Mouse (Mus musculus) R1 (cell line): ENCODE measurements around the gene Focad.

Experiments
- DNase-seq: peaks from one replicate; pipeline ENCODE4 v3.0.0-alpha.2; 2018; ENCODE audit warnings: low read depth, low spot score

Focad gene

GRCm38 (mm10) chr4:88155490-88156160 lies 61.2 kb downstream of the Focad start:
- no peak for DNase-seq

- no peak for DNase-seq
Observed at GRCm38 (mm10) chr4:88156961-88157360, 62.5 kb downstream of the Focad start.

GRCm38 (mm10) chr4:88157644-88158043 lies 63.2 kb downstream of the Focad start:
- DNase-seq = no peak

GRCm38 (mm10) chr4:88159256-88159655 lies 64.8 kb downstream of the Focad start:
- DNase-seq = no peak

- DNase-seq = no peak
Observed at GRCm38 (mm10) chr4:88159700-88160099, 65.3 kb downstream of the Focad start.

- no peak for DNase-seq
Observed at GRCm38 (mm10) chr4:88163511-88164247, 69.2 kb downstream of the Focad start.

GRCm38 (mm10) chr4:88167008-88167862 lies 72.8 kb downstream of the Focad start:
- DNase-seq = no peak

GRCm38 (mm10) chr4:88175058-88175974 lies 80.9 kb downstream of the Focad start:
- DNase-seq = no peak

GRCm38 (mm10) chr4:88179296-88179695 lies 84.9 kb downstream of the Focad start:
- no peak for DNase-seq

GRCm38 (mm10) chr4:88184293-88184692 lies 89.9 kb downstream of the Focad start:
- no peak for DNase-seq

GRCm38 (mm10) chr4:88185872-88186426 lies 91.5 kb downstream of the Focad start:
- DNase-seq = no peak

GRCm38 (mm10) chr4:88187649-88188048 lies 93.2 kb downstream of the Focad start:
- DNase-seq = no peak

- DNase-seq = no peak
Observed at GRCm38 (mm10) chr4:88189495-88189894, 95.1 kb downstream of the Focad start.

- DNase-seq = no peak
Observed at GRCm38 (mm10) chr4:88194256-88194655, 99.8 kb downstream of the Focad start.

GRCm38 (mm10) chr4:88195898-88196495 lies 101.6 kb downstream of the Focad start:
- no peak for DNase-seq

GRCm38 (mm10) chr4:88196500-88196912 lies 102.1 kb downstream of the Focad start:
- no peak for DNase-seq

GRCm38 (mm10) chr4:88197244-88197643 lies 102.8 kb downstream of the Focad start:
- DNase-seq = no peak

GRCm38 (mm10) chr4:88199186-88199585 lies 104.8 kb downstream of the Focad start:
- DNase-seq = no peak

- no peak for DNase-seq
Observed at GRCm38 (mm10) chr4:88201047-88201446, 106.6 kb downstream of the Focad start.

GRCm38 (mm10) chr4:88208676-88209075 lies 114.2 kb downstream of the Focad start:
- no peak for DNase-seq
